Mouse (Mus musculus) lung, postnatal 0 days (tissue): ENCODE results near the gene Zbtb8b.

Experiments
- CTCF ChIP-seq: IDR thresholded peaks from 2 replicates; pipeline ENCODE4 v1.5.1; 2016; ENCODE audit warnings: antibody characterized with exemption, mild to moderate bottlenecking
- EP300 ChIP-seq: IDR thresholded peaks from 2 replicates; pipeline ENCODE4 v1.6.1; 2016; ENCODE audit warnings: antibody characterized with exemption, mild to moderate bottlenecking, control low read depth

DNA sequence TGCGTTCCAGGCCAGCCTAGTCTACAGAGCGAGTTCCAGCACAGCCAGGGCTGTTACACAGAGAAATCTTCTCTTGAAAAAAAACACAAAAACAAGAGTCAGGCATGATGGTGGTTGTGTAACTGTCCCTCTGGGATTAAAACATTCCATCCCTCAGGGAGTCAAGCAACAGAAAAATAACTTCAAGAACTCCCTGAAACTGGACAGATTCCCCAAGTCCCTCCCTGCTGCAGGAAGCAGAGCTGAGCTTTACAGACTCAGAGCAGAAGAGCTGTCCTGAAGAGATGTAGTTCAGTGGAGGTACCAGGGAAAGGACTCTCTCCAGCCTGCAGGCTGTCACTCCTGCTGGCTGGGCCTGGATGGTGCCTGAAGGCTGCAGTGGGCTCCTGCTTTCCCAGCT lies 58.2 kb downstream of the Zbtb8b start:
- TF ChIP-seq CTCF = no peak
- no peak for TF ChIP-seq EP300
